Mouse (Mus musculus): ENCODE measurements around the gene Ppbp. TPM values are rescaled to one million over a fixed set of nuclear protein-coding genes. Genes with fewer than 3 reads are reported as not detected.

Ppbp gene
- total RNA-seq (2015; ENCODE audit: low replicate concordance) (2.5 and 4.7 TPM in 2 replicates), total RNA-seq (2017; ENCODE audit: low replicate concordance) (0.64 and 7.8 TPM in 2 replicates)

DNA sequence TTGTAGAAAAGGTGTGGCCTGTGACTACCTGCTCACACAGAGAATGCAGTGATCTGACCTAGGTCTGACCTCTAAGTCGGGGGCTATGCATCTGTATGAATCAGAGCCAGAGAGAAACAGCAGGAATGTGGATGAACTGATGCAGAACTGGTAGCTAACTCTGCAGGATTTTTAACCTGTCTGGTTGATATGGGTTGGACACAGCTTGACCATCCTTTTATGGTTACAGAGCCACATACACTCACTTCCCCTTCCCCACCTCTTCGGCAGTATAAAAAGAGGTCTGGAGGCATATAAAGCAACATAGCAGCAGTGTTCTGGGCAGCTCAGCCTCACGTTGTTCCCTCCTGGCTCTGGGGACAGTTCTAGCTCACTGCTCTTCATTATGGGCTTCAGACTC, at the start of gene Ppbp:
Ppbp (plus strand) TSS at position 301 of the 400 bp plus-strand sequence.
- no peak for ATAC-seq (replicated peaks; ENCODE audit: low FRiP score, poor library complexity, severe bottlenecking)

DNA sequence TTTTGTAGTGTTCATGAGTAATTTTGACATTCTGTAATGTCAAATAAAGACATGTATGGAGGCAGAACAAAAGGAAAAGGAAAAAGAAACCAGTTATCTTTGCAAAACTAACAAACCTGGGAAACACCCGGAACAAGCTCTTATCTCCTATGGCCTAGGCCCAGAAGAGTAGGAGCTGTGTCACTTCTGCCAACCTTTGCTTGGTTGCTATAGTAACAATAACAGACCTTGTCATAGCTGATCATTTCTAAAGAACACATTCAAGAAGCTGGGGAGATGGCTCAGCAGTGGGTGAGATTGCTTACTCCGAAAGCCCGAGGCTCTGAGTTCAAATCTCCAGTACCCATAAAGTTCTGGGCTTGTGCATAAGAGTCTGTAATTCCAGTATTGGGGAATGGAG, 45.7 kb upstream of the Ppbp start:
- no peak for ATAC-seq (replicated peaks; ENCODE audit: low FRiP score, poor library complexity, severe bottlenecking)

DNA sequence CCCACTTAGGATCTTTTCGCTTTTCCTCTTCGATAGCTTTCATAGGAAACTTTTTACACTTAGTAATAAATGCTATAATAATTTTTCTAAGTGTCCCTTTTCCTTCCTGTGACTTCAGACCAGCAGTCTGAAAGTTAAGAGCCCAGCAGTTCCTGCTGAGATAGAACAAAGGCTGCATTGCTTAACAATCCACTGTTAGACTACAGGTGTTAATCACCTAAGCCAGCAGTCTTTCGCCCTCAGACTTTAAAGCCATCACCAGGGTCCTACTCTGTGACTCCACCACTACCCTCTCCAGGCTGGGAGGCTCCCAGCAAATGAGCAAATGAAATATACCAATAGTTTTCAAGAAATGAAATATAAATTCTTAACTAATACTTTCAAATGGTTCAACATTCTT, 40.1 kb upstream of the Ppbp start:
- no peak for ATAC-seq (replicated peaks; ENCODE audit: low FRiP score, poor library complexity, severe bottlenecking)

DNA sequence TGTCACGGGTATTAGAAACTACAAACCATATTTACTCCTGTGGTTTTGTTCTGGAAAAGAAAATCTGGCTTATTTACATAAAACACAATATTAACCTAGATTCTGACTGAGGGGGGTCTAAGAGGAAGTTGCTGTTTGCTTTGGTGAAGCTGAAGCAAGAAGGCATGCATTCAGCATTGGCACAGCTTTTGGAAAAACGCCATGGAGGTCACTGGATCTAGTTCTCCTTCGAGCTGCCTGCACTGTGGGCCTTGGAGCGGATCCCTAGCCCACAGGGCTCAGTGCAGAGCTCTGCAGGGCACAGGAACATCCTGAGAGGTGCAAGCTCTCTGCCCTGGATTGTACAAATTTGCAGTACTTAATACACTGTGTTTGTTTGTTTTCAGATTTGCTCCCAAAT, 36.8 kb upstream of the Ppbp start:
- ATAC-seq (replicated peaks; ENCODE audit: low FRiP score, poor library complexity, severe bottlenecking) = no peak

DNA sequence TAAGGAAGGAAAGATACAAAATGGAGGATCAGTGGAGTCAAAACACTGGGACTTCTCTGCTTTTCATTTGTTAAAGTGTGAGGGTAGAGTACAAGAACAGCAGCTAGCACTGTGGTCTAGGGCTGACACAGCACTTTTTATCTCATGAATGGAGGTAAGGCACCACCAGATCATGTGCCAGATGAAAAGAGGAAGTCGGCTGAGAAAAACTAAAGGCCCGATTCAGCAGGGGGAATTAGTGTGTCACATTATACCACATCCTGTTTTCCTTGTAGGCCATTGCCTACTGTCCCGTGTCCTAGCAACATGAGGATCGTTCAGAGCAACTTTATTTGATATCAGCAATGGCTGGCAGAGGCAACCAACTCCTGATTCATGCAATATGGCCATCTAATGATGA, 26.3 kb upstream of the Ppbp start:
- ATAC-seq (replicated peaks; ENCODE audit: low FRiP score, poor library complexity, severe bottlenecking) = no peak

DNA sequence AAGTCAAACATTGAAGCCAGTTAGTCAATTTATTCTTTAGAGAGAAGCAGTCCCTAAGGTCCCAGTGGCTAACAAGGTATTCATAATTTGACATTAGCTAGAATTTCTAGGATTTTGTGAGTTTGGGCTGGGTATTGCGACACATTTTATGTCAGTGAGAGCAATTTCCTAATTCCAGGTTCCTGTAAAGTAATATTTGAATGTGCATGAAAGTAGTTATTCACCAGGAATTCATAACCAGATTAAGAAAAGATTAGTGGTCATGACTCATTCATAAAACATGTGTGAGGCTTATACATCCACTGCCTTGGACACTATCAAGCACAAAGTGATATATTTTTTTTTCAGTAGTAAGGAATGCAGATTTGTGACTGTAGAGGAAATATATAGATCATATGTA, 14.4 kb upstream of the Ppbp start:
- ATAC-seq (replicated peaks; ENCODE audit: low FRiP score, poor library complexity, severe bottlenecking) = no peak

DNA sequence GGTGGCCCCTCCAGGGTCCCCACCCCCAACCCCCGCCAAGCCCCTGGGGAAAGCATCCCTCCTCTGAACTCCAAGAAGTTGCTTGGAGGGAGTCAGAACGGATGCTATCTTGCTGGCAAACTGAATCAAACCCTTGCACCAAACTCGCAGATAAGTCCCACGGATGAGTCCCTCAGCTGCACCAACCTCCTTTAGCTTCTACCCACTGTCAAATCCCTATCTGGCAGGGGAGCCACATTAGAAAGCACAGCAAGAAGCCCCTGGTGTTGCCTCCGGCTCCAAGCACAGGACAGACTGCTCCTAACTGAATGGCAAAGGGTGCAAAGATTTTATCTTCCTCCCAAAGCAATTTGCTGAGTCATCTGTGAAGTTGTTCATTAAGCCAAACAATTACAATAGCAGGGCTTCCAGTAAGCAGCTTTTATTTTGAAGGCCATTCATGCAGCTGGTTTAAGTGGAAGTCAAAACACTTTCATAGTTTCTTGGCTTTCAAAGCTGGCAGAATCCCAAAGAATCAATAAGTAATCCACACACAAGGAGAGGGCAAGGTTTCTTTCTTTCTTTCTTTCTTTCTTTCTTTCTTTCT, 10.2 kb upstream of the Ppbp start:
- ATAC-seq (replicated peaks; ENCODE audit: low FRiP score, poor library complexity, severe bottlenecking) = no peak

DNA sequence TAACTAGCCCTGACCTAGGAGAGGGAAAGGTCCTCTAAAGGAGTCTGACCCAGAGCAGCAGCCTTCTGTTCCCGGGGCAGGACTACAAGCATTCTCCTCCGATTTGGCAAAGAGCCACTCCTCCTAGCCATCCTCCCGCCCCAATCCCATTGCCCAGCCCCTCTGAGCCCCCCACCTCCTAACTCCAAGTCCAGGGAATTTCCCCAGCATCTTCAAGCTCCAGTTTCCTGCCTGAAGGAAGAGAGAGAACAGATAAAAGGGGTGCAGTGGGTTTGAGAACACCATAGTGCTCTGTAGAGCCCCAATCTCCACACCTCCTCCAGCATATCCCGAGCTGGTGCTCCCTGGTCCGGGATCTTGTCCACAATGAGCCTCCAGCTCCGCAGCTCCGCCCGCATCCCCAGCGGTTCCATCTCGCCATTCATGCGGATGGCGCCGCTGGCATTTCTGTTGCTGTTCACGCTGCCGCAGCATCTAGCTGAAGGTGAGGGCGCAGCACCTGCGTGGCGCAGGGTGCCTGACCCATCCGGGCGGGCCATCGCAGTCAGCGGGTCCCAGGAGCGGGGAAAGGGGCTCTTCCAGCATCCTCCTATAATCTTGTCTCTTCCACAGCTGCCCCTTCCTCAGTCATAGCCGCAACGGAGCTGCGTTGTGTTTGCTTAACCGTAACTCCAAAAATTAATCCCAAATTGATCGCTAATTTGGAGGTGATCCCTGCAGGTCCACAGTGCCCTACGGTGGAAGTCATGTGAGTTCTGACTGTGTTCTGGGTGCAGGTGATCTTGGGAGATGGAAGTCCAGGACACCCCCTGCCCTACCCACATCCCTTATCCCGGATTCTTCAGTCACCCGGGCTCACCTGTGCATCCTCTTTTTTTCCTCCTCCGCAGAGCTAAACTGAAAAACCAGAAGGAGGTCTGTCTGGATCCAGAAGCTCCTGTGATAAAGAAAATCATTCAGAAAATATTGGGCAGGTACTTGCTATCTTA, 8.9 kb upstream of the Ppbp start, which contains the start of gene Cxcl5:
Cxcl5 (plus strand) TSS at position 284 of the 989 bp plus-strand sequence.
- ATAC-seq (replicated peaks; ENCODE audit: low FRiP score, poor library complexity, severe bottlenecking) = no peak

DNA sequence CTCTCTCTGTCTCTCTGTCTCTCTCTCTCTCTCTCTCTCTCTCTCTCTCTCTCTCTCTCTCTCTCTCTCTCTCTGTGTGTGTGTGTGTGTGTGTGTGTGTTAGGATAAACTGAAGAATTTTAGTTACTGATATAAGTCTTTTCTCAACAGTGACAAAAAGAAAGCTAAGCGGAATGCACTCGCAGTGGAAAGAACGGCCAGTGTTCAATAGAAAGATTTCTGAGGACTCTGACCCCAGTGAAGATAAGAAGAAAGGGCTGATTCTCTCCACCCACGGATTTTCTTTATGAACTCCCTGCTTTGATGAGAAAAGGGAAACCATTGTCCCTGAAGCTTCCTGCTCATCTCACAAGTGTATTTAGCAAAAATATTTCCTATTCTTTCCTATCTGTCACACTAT, 8.0 kb upstream of the Ppbp start:
- no peak for ATAC-seq (replicated peaks; ENCODE audit: low FRiP score, poor library complexity, severe bottlenecking)

DNA sequence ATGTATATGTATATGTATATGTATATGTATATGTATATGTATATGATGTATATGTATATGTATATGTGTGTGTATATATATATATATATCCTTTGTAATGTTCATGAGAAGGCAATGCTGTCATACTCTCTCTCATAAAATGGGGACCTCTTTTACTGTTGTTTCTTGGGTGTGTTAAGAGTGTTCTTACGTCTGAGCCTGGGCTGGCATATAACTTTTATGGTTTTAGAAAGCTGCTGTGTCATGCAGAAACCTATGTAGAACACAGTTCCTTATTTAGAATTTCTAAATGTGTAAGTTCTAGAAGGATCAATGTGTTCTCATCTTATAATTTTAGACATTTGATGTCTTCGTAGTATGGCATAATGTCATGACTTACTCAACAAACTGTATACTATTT, 7.5 kb upstream of the Ppbp start:
- no peak for ATAC-seq (replicated peaks; ENCODE audit: low FRiP score, poor library complexity, severe bottlenecking)

DNA sequence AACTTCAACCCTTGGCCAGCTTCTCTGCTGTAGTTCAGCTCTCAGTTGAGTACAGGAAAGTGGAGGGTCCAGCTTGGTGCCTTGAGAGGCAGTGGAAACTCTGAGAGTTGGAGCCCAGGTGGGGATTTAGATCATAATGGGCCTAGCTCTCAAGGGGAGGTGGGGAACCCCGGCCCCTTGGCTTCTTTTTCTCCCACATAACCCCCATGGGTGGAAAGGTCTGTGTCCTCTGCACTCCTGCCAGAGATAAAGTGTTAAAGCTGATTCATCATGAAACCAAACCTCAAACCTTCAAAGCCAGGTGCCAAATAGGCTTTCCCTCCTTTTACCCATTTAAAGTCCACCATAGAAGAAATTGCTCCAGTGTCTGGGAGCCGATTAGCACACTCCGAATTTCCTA, 6.5 kb upstream of the Ppbp start:
- ATAC-seq (replicated peaks; ENCODE audit: low FRiP score, poor library complexity, severe bottlenecking) = no peak

DNA sequence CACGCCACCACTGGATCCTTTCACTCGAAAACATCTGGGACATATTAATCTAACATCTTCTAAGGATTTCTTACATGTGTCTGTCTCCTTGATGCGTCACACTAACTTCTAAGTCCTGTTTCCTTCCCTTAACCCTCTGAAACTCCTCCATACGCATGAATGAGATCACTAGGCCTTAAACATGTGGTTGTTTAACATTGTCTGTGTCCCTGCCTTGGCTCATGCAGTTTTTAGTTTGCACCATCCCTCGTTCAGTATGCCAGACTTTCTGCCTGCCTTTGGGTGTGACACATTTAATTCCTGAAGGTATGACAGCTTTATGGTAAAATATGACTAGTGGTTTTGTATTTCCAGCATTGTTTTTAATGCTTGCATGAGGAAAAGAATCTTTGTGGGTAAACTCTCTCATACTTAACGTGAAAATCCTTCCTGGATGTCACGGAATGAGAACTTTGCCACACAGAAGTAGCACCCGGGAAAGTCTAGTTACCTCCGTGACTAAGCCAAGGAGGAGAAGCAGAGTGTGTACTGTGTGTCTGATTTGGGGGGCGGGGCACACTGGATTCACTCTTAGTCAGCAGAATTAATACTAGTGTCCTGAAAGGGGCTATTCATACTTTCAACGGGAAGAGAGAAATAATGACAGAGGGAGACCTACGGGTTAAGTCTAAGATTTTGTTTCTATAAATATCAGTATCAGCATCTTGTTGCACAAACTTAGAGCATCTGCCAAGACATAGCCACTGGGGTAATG, 4.2 kb upstream of the Ppbp start:
- ATAC-seq (replicated peaks; ENCODE audit: low FRiP score, poor library complexity, severe bottlenecking) = no peak

DNA sequence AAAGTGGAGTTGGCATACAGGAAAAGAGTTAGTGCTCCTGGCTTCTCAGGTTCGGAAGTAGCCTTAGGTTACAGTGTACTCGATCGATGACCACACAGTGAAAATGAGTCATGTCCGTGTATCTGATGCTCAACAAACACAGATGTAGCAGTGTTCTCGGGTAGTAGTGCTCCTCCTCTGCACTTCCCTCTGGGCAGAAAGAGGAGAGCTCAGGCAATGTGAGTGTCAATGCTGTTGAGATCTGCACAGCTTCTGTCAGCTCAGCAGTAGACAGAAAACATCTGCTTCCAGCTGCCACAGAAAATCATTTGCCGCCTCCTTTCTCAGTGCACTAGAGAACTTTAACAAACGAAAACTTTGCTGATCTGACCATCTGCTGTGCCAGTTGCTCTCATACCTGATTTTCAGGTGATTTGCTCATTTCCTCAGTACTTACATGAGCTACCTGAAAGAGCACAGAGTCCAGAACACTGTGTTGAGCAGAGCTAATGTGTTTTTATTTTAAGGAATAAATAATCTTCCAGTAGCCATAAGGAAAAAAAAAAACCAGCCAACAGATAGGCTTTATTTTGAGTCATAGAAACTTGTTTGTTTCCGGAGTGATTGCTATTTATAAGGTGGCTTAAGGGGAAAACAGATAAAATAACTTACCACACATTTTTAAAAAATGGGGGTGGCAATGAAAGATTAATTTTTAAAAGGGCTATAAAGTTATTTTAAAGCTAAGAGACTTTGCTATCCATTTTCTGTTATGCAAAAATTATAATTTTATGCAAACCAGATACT, 2.3 kb upstream of the Ppbp start:
- ATAC-seq (replicated peaks; ENCODE audit: low FRiP score, poor library complexity, severe bottlenecking) = no peak

DNA sequence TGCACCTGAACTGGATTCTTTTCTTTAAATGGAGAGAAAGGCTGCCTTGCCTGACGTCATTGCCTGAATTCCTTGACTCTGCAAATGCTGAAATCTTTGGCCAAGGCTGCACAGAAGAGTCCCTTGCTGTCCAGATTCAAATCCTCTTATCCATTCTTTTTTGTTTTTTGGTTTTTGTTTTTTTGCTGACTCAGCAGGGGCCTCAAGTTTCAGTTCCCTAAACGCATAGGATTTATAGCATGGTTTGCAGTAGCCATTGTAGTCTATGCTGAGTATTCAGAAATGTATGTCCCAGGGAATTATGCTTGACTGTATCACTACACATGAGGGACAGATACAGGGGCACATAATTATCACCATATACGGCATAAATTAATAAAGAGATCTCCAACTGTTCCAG, 3.1 kb downstream of the Ppbp start:
- ATAC-seq (replicated peaks; ENCODE audit: low FRiP score, poor library complexity, severe bottlenecking) = no peak

DNA sequence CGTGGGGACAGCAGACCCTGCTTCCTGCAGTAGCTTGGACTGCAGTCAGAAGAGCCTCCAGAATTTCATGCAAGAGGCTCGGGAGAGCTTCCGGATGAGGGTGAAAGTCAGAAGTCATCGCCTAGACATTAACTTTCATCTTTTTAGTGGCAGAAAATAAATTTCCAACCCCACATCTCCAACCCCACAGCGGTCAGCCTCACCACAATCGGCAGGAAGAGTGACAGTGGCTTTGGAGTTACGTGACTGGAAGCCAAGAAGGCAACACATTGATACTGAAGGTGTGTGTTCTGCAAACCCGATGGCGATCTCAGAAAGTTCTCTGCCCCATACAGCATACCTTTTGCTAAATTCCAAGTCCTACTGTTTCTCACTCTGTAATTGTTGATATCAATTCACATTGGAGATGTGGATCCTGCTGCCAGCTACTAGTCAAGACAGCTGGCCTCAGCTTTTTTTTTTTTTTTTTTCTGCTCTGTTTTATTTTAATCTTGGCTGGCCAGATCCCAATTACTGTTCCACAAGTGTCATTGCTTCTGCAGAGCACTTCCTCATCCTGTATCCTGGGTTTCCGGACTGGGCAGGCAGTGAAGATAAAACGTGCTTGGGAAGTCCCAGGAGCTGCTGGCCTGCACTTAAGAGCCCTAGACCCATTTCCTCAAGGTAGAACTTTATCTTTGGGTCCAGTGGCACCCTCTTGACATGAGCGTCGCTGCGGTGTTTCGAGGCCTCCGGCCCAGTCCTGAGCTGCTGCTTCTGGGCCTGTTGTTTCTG, 3.7 kb downstream of the Ppbp start, which contains the start of gene Pf4:
Pf4 (plus strand) TSS at position 556 of the 774 bp plus-strand sequence.
- ATAC-seq (replicated peaks; ENCODE audit: low FRiP score, poor library complexity, severe bottlenecking) = no peak

DNA sequence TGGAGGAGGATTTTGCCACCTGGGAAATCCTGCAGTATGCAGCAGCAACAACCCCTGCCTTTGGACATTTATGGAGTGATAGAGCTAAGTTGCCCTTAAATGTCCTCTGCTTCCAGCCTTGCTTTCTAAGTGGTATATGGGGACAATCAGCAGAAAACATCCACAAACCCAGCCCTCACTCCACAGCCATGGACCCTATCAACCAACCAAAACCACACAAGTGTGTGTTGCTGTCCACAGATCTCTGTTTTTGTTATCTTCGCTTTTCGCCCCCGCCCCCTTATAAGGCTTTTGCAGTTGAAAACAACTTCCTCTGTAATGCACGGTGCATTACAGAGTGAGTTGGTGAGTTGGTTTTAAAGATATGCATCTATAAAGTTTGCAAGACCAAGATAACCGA, 7.2 kb downstream of the Ppbp start:
- ATAC-seq (replicated peaks; ENCODE audit: low FRiP score, poor library complexity, severe bottlenecking) = peak; percentile 39; the same call in 1 of the 2 replicates

DNA sequence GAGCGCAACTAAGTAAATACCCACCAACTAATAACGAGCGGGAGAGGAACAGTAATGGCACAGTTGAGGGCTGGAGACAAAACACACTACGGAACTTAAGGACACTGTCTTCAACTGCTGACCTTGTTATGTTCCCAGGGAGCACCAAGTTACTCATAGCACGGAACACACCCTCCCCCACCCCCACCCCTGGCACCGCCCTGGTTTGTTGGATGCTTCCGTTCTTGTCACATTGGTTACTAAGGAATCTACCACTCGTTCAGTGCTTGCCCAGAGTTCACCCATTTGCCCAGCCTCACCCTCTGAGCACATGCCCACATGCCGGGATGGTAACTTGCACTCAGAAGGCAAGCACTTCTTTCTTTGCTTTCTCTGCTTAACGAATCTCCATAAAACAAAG, 9.3 kb downstream of the Ppbp start:
- ATAC-seq (replicated peaks; ENCODE audit: low FRiP score, poor library complexity, severe bottlenecking) = no peak

DNA sequence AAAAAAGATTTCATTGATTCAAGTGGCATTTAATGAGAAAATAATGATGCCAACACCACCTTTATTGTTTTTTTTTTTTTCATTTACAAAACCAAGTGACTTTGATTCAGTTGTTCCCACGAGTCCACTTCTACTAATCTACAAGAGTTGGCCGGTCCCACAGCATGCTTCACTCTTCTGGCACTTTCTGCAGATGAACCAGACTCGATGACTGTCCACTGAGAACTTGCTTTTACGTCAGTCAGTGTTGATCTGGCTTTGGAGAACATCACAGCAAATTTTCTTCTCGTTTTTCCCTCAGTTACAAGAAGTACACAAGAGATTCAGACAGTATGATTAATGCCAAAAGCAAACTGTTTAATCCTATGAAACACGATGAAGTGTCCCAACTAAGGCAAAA, 10.5 kb downstream of the Ppbp start:
- ATAC-seq (replicated peaks; ENCODE audit: low FRiP score, poor library complexity, severe bottlenecking) = no peak

DNA sequence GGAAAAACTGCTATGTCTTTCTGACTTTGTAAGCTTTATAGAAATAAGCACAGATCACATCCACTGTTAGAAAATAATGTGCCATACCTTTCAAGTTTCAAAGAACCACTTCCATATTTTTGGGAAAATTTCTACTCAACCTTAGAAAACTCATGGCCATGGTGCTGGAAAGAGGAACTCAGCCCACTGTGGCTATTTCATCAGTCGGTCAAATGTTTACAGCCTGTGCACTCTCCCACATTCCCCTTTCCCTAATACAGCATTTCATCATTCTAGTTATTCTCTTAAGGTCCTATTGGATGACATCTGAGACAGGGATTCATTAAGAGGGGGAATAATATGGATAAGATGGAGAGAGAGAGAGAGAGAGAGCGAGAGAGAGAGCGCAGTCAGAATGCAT, 15.4 kb downstream of the Ppbp start:
- no peak for ATAC-seq (replicated peaks; ENCODE audit: low FRiP score, poor library complexity, severe bottlenecking)
